Mouse (Mus musculus): Measurements from ENCODE around the gene Abca8b. TPM values are rescaled to one million over a fixed set of nuclear protein-coding genes. Genes with fewer than 3 reads are reported as not detected.
"Not testable (repeated sequence)": the region's sequence is repeated elsewhere in the genome, so short reads cannot be mapped to it uniquely, and the experiment has no call there.

The Abca8b gene
- 0.42 TPM in 1 of 2 replicates, not detected in the other for total RNA-seq (2015; ENCODE audit: low replicate concordance)
- not detected in 2 replicates for total RNA-seq (2017; ENCODE audit: low replicate concordance)

DNA sequence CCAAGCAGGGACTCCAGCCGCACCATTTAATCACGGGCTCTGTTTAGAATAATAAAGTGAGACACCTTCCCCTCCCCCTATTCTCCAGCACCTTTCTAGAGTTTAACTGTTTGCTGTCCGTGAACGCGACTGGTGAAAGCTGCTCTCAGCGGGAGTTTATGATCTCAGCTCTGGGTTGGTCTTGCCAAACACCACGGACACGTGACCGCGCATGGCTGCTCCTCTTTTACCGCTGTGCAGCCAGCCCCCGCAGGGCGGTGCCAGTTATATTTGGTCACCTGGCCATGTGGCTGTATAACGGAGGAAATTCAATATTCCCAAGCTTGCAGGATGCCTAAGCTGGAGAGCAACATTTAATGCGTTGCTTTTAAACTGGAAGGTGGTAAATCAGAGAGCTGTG lies at the start of gene Abca8b:
TSS of gene Abca8b (minus strand) at position 222 of the 400 bp plus-strand sequence.
- no peak for ATAC-seq (replicated peaks; ENCODE audit: low FRiP score, poor library complexity, severe bottlenecking)

DNA sequence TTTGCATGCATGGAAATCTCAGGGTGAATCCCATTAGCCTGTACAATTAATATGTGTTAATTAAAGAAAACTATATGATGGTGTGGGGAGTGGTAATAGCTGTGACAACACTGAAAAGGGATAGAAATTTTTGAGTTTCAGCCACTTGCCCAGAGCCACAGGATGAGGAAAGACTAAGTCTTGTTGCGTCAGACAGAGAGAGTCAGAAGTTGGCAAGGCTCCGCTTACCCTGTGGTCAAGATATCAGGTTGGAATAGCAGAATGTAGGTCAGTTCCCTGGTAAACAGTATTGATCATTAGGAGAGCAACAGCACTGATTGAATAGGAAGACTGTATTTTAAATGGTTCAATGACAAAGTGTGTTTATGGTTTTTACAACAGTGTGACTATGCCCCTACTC lies 42.1 kb upstream of the Abca8b start:
- ATAC-seq (replicated peaks; ENCODE audit: low FRiP score, poor library complexity, severe bottlenecking) = no peak

GRCm38 (mm10) chr11:110028913-110029695 lies 33.5 kb upstream of the Abca8b start:
- no peak for ATAC-seq (replicated peaks; ENCODE audit: low FRiP score, poor library complexity, severe bottlenecking)

GRCm38 (mm10) chr11:110010836-110011546 lies 15.3 kb upstream of the Abca8b start:
- ATAC-seq (replicated peaks; ENCODE audit: low FRiP score, poor library complexity, severe bottlenecking) = no peak

GRCm38 (mm10) chr11:109995013-109995412 lies 632 bp downstream of the Abca8b start:
- ATAC-seq (replicated peaks; ENCODE audit: low FRiP score, poor library complexity, severe bottlenecking) = no peak

DNA sequence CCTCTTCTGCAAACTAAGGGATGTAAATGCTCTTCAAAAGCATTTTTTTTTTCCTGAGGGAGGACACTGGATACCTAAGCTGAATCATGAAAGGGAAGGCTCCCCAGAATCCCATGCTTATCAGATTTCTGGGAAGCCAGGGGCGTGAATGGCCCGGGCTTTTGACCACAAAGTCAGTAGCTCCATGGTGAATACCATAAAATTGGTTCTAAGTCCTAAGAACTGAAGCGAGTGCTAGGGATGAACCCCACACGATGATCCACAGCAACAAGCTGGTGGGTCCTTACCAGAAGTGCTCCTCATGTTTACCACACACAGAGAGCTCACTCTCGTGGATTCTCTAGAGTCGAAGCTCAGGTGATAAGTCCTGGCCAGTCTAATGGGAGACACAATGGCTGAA lies 1.6 kb downstream of the Abca8b start:
- no peak for ATAC-seq (replicated peaks; ENCODE audit: low FRiP score, poor library complexity, severe bottlenecking)

DNA sequence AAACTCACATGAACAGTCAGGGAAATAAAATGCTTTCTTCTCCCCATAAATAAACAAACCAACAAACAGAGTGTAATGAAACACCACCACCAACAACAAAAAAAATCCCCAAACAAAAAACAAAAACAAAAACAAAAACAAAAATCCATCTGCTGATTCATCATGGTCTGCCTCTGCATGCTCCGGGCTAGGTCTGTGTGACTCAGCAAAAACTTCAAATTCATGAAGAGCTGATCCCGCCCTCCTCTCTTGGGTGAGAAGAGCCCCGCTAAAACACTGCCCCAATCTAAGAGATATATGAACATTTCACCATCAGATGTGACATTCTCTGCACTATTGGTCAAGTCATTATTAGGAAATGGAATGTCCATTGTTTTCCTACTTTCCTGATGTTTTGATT lies 4.4 kb downstream of the Abca8b start:
- no peak for ATAC-seq (replicated peaks; ENCODE audit: low FRiP score, poor library complexity, severe bottlenecking)

- ATAC-seq (replicated peaks; ENCODE audit: low FRiP score, poor library complexity, severe bottlenecking) = no peak
Measured at GRCm38 (mm10) chr11:109990256-109990655, 5.4 kb downstream of the Abca8b start.

GRCm38 (mm10) chr11:109988164-109988563 lies 7.5 kb downstream of the Abca8b start:
- no peak for ATAC-seq (replicated peaks; ENCODE audit: low FRiP score, poor library complexity, severe bottlenecking)

GRCm38 (mm10) chr11:109987460-109988072 lies 8.1 kb downstream of the Abca8b start:
- not testable (repeated sequence) for ATAC-seq (replicated peaks; ENCODE audit: low FRiP score, poor library complexity, severe bottlenecking)

- ATAC-seq (replicated peaks; ENCODE audit: low FRiP score, poor library complexity, severe bottlenecking) = no peak
Measured at GRCm38 (mm10) chr11:109981872-109982271, 13.8 kb downstream of the Abca8b start.

GRCm38 (mm10) chr11:109970521-109970920 lies 25.1 kb downstream of the Abca8b start:
- no peak for ATAC-seq (replicated peaks; ENCODE audit: low FRiP score, poor library complexity, severe bottlenecking)

GRCm38 (mm10) chr11:109961495-109962492 lies 33.9 kb downstream of the Abca8b start:
- ATAC-seq (replicated peaks; ENCODE audit: low FRiP score, poor library complexity, severe bottlenecking) = no peak

- no peak for ATAC-seq (replicated peaks; ENCODE audit: low FRiP score, poor library complexity, severe bottlenecking)
Measured at GRCm38 (mm10) chr11:109955185-109955584, 40.5 kb downstream of the Abca8b start.

DNA sequence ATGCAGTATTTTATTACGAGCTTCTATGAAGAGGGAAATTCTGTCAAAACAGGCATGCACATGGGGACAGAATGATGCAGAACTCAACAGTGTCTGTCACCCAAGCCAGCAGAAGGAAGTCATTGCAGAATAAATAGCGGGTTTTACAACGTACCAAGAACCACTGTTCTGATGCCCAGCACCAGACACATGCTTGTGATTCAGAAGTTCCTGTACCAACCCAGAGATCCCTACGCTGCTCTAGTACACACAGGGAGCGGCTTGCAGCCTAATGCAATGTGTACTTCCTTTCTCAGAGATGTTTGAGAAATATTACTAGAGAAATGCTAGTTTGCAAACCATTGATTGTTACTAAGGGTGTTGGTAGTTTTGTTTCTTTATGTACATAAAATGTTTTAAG lies 58.7 kb downstream of the Abca8b start:
- ATAC-seq (replicated peaks; ENCODE audit: low FRiP score, poor library complexity, severe bottlenecking) = no peak

DNA sequence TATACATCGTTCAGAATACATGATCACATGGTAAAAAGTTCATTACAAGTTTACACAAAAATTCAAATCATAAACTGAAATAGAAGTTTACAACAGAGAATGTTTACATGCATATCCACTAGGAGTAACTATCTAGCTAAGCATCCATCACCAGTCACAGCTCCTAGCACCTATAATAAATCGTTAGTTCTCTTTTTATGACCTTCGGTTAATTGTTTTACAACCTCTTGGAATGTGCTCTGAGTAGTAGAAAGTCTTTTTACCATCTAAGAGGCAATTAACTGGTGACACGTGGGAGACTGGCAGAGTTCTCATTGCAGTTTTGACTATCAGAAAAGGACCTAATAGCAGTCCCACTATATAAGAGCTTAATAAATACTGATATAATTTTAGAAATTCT lies 62.4 kb downstream of the Abca8b start:
- not testable (repeated sequence) for ATAC-seq (replicated peaks; ENCODE audit: low FRiP score, poor library complexity, severe bottlenecking)

- ATAC-seq (replicated peaks; ENCODE audit: low FRiP score, poor library complexity, severe bottlenecking) = no peak
Measured at GRCm38 (mm10) chr11:109928489-109928888, 67.2 kb downstream of the Abca8b start.

GRCm38 (mm10) chr11:109926718-109927680 lies 68.6 kb downstream of the Abca8b start:
- ATAC-seq (replicated peaks; ENCODE audit: low FRiP score, poor library complexity, severe bottlenecking) = no peak

All from erythroid progenitor cell, adult 5-6 weeks (primary cell).